Mouse (Mus musculus): ENCODE data around the gene Kdelc1. TPM values are rescaled to one million over a fixed set of nuclear protein-coding genes. Genes with fewer than 3 reads are reported as not detected.
A peak's percentile ranks its signal among the peaks of the same experiment; 100 is the strongest.

Gene Kdelc1
- total and polyA plus RNA-seq, 2 experiments from 2014 or later = 8.4 to 15.9 TPM

- no peak for DNase-seq (ENCODE audit: low spot score)
- Histone ChIP-seq H3K4me1 (ENCODE audit: insufficient read depth, low read length) (peaks cover 8% of the 10 kb centered on the region), H3K27me3 (ENCODE audit: insufficient read depth, low read length) (no peaks in the 10 kb centered on the region), H3K27ac (no peak overlapping the region), H3K36me3 (ENCODE audit: insufficient read depth, low read length) (no peaks in the 10 kb centered on the region), H3K4me3 (ENCODE audit: low read length) (no peak overlapping the region), H3K9ac (replicated peaks; ENCODE audit: low read length) (no peak overlapping the region), H3K4me2 (ENCODE audit: low read depth, low read length) (no peak overlapping the region), H3K9me3 (ENCODE audit: low read length) (no peaks in the 10 kb centered on the region)
- no peak for ATAC-seq
- WGBS = 90% methylated on average over 3 of the region's 3 CpGs
- TF ChIP-seq CTCF (IDR thresholded peaks at IDR 0.05; ENCODE audit: low read depth) = no peak
These were observed 3.6 kb upstream of the Kdelc1 start for GRCm38 (mm10) chr1:44122256-44122655.

- WGBS = 5% methylated on average over 6 of the region's 6 CpGs
- Histone ChIP-seq H3K4me1 (ENCODE audit: insufficient read depth, low read length) (peaks cover 8% of the 10 kb centered on the region), H3K4me2 (ENCODE audit: low read depth, low read length) (peak overlapping the region; percentile 94), H3K27me3 (ENCODE audit: insufficient read depth, low read length) (no peaks in the 10 kb centered on the region), H3K4me3 (ENCODE audit: low read length) (peak overlapping the region; percentile 81), H3K36me3 (ENCODE audit: insufficient read depth, low read length) (no peaks in the 10 kb centered on the region), H3K9me3 (ENCODE audit: low read length) (no peaks in the 10 kb centered on the region), H3K27ac (peak overlapping the region; percentile 90), H3K9ac (replicated peaks; ENCODE audit: low read length) (peak overlapping the region; percentile 67)
- ATAC-seq (peak; percentile 27), DNase-seq (ENCODE audit: low spot score) (no peak)
- no peak for TF ChIP-seq CTCF (IDR thresholded peaks at IDR 0.05; ENCODE audit: low read depth)
These were observed 1.4 kb upstream of the Kdelc1 start for GRCm38 (mm10) chr1:44120074-44120406.

- Histone ChIP-seq H3K4me1 (ENCODE audit: insufficient read depth, low read length) (peaks cover 8% of the 10 kb centered on the region), H3K27me3 (ENCODE audit: insufficient read depth, low read length) (no peaks in the 10 kb centered on the region), H3K9me3 (ENCODE audit: low read length) (no peaks in the 10 kb centered on the region), H3K4me3 (ENCODE audit: low read length) (peak overlapping the region; percentile 81), H3K36me3 (ENCODE audit: insufficient read depth, low read length) (0 out of 2 replicates have a peak, but pooled peaks cover 5% of the 10 kb centered on the region), H3K4me2 (ENCODE audit: low read depth, low read length) (peak overlapping the region; percentile 94), H3K27ac (peak overlapping the region; percentile 90), H3K9ac (replicated peaks; ENCODE audit: low read length) (peak overlapping the region; percentile 67)
- DNase-seq (ENCODE audit: low spot score) (peak; percentile 86), ATAC-seq (peak; percentile 88)
- peak; percentile 71 for TF ChIP-seq CTCF (IDR thresholded peaks at IDR 0.05; ENCODE audit: low read depth)
- 1% methylated on average over 42 of the region's 43 CpGs for WGBS
These were observed 829 bp upstream of the Kdelc1 start for GRCm38 (mm10) chr1:44119201-44120073.

- DNase-seq (ENCODE audit: low spot score) (no peak), ATAC-seq (no peak)
- no peak overlapping the region for H3K27ac ChIP-seq
- no peaks in the 10 kb centered on the region for H3K9me3 ChIP-seq (ENCODE audit: low read length)
- H3K4me2 ChIP-seq (ENCODE audit: low read depth, low read length) = peak overlapping the region; percentile 94
- no peak for TF ChIP-seq CTCF (IDR thresholded peaks at IDR 0.05; ENCODE audit: low read depth)
- peaks cover 14% of the 10 kb centered on the region; the same call in 1 of the 2 replicates for H3K36me3 ChIP-seq (ENCODE audit: insufficient read depth, low read length)
- H3K27me3 ChIP-seq (ENCODE audit: insufficient read depth, low read length) = no peaks in the 10 kb centered on the region
- peaks cover 8% of the 10 kb centered on the region for H3K4me1 ChIP-seq (ENCODE audit: insufficient read depth, low read length)
- H3K4me3 ChIP-seq (ENCODE audit: low read length) = peak overlapping the region; percentile 81
- no peak overlapping the region for H3K9ac ChIP-seq (replicated peaks; ENCODE audit: low read length)
These were observed 1.0 kb downstream of the Kdelc1 start for GRCm38 (mm10) chr1:44117571-44117970.

GRCm38 (mm10) chr1:44102939-44103338 is 15.7 kb downstream of the Kdelc1 start:
- no peaks in the 10 kb centered on the region for H3K4me1 ChIP-seq (ENCODE audit: insufficient read depth, low read length)
- H3K9ac ChIP-seq (replicated peaks; ENCODE audit: low read length) = 0 out of 2 replicates have a peak overlapping the region, but pooled peaks have one; percentile 72
- peaks cover 10% of the 10 kb centered on the region for H3K36me3 ChIP-seq (ENCODE audit: insufficient read depth, low read length)
- peak overlapping the region; percentile 92 for H3K4me3 ChIP-seq (ENCODE audit: low read length)
- H3K27me3 ChIP-seq (ENCODE audit: insufficient read depth, low read length) = no peaks in the 10 kb centered on the region
- no peak overlapping the region for H3K27ac ChIP-seq
- no peak for ATAC-seq
- DNase-seq (ENCODE audit: low spot score) = no peak
- no peak for TF ChIP-seq CTCF (IDR thresholded peaks at IDR 0.05; ENCODE audit: low read depth)
- peak overlapping the region; percentile 66 for H3K4me2 ChIP-seq (ENCODE audit: low read depth, low read length)
- 11% methylated on average over 5 of the region's 5 CpGs for WGBS
- no peaks in the 10 kb centered on the region for H3K9me3 ChIP-seq (ENCODE audit: low read length)

GRCm38 (mm10) chr1:44102259-44102717 is 16.3 kb downstream of the Kdelc1 start, which contains the start of gene Tex30:
Gene Tex30, minus strand, starts transcription at chr1:44102441.
- H3K9me3 ChIP-seq (ENCODE audit: low read length) = no peaks in the 10 kb centered on the region
- no peaks in the 10 kb centered on the region for H3K27me3 ChIP-seq (ENCODE audit: insufficient read depth, low read length)
- TF ChIP-seq CTCF (IDR thresholded peaks at IDR 0.05; ENCODE audit: low read depth) = no peak
- peak within 1 kb of the TSS; percentile 66 for H3K4me2 ChIP-seq (ENCODE audit: low read depth, low read length)
- DNase-seq (ENCODE audit: low spot score) (peak; percentile 99), ATAC-seq (peak; percentile 98)
- peak within 1 kb of the TSS; percentile 72 for H3K9ac ChIP-seq (replicated peaks; ENCODE audit: low read length)
- H3K4me3 ChIP-seq (ENCODE audit: low read length) = peak within 1 kb of the TSS; percentile 92
- H3K4me1 ChIP-seq (ENCODE audit: insufficient read depth, low read length) = no peaks in the 10 kb centered on the region
- peaks cover 10% of the 10 kb centered on the region; the same call in 1 of the 2 replicates for H3K36me3 ChIP-seq (ENCODE audit: insufficient read depth, low read length)
- peak within 1 kb of the TSS; percentile 80 for H3K27ac ChIP-seq
- under 1% methylated on average over 54 of the region's 55 CpGs for WGBS
